In the genomic region with DNA sequence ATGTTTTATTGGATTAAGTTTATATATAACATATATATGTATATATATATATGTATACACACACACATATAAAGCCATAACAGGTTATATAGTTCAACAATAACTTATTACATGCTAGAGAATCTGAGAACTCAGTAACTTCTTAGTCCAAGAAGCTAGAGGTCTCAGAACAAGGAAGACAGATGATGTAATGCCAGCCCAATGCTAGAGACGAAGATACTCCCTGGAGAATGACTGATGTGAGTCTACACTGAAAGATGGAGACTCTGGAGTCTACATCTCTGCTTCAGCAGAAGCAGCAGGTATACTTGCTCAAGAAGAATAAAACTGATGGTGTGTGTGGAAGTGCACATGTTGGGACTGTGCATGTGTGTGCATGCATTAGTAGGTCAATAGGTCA, we compare ENCODE assay signal across 25 mouse cellular contexts.
"Had no signal": no experiment of that assay in that cellular context is flagged by ENCODE, and none has a peak within 500 bp of the region (broad histone marks: within the 10 kb centered on the region; RNA-seq: fewer than 3 reads in every experiment).

No protein-coding gene starts in this region.

- DNase-seq: cerebellum, postnatal 10 days; cerebellum, postnatal 14 days; cerebellum, postnatal 25 days; cerebellum, postnatal 36 days; embryo, embryonic 11 days; forebrain, postnatal 0 days; gastrocnemius, adult 2 months; gastrocnemius, postnatal 10 days; gastrocnemius, postnatal 14 days; gastrocnemius, postnatal 25 days; gastrocnemius, postnatal 36 days; heart, adult 18-20 months; heart, adult 2 months had no signal

- H3K27ac ChIP-seq: embryonic facial prominence, embryonic 10.5 days; embryonic facial prominence, embryonic 12.5 days; embryonic facial prominence, embryonic 13.5 days; embryonic facial prominence, embryonic 15.5 days; forebrain, embryonic 10.5 days; forebrain, embryonic 12.5 days; forebrain, embryonic 13.5 days; forebrain, embryonic 15.5 days; gastrocnemius, adult 2 months; heart, adult 2 months; heart, embryonic 10.5 days had no signal

- H3K4me3 ChIP-seq: embryonic facial prominence, embryonic 10.5 days; embryonic facial prominence, embryonic 12.5 days; embryonic facial prominence, embryonic 13.5 days; embryonic facial prominence, embryonic 15.5 days; erythroblast, embryonic 14.5 days; forebrain, embryonic 10.5 days; forebrain, embryonic 12.5 days; forebrain, embryonic 13.5 days; forebrain, embryonic 15.5 days; gastrocnemius, adult 2 months; heart, adult 2 months; heart, embryonic 10.5 days had no signal

- H3K9me3 ChIP-seq: embryonic facial prominence, embryonic 10.5 days; embryonic facial prominence, embryonic 12.5 days; embryonic facial prominence, embryonic 13.5 days; embryonic facial prominence, embryonic 15.5 days; forebrain, embryonic 10.5 days; forebrain, embryonic 12.5 days; forebrain, embryonic 13.5 days; forebrain, embryonic 15.5 days; heart, embryonic 10.5 days had no signal

- H3K36me3 ChIP-seq: embryonic facial prominence, embryonic 10.5 days; embryonic facial prominence, embryonic 12.5 days; embryonic facial prominence, embryonic 13.5 days; embryonic facial prominence, embryonic 15.5 days; forebrain, embryonic 10.5 days; forebrain, embryonic 12.5 days; forebrain, embryonic 15.5 days; heart, embryonic 10.5 days had no signal

- H3K27me3 ChIP-seq: embryonic facial prominence, embryonic 12.5 days; embryonic facial prominence, embryonic 13.5 days; embryonic facial prominence, embryonic 15.5 days; forebrain, embryonic 12.5 days; forebrain, embryonic 13.5 days; forebrain, embryonic 15.5 days had no signal

- H3K4me2 ChIP-seq: embryonic facial prominence, embryonic 12.5 days; embryonic facial prominence, embryonic 13.5 days; embryonic facial prominence, embryonic 15.5 days; forebrain, embryonic 12.5 days; forebrain, embryonic 13.5 days; forebrain, embryonic 15.5 days had no signal

- H3K4me1 ChIP-seq: embryonic facial prominence, embryonic 15.5 days; forebrain, embryonic 15.5 days had no signal

- H3K9ac ChIP-seq: embryonic facial prominence, embryonic 12.5 days; embryonic facial prominence, embryonic 13.5 days; embryonic facial prominence, embryonic 15.5 days; forebrain, embryonic 12.5 days; forebrain, embryonic 13.5 days; forebrain, embryonic 15.5 days; forebrain, postnatal 0 days had no signal

- ATAC-seq: forebrain, embryonic 13.5 days; forebrain, embryonic 14.5 days; forebrain, embryonic 15.5 days; forebrain, embryonic 16.5 days; forebrain, postnatal 0 days had no signal
